8 mouse cellular contexts compared by ENCODE assay signal in genomic region chr8:124232280-124232600, GRCm38 (mm10). TPM values are rescaled to one million over a fixed set of nuclear protein-coding genes. Genes with fewer than 3 reads are reported as not detected.
DNase-seq lines count a peak whose midpoint lies in the region; ATAC-seq and TF ChIP-seq lines count a peak whose summit lies in the region.

No protein-coding gene starts in this region.

- peaks cover 2% of the 10 kb centered on the region for H3K4me1 ChIP-seq in heart, adult 2 months (ENCODE audit: control insufficient read depth, insufficient read depth, low read length)
- H3K4me1 ChIP-seq in E14TG2a.4 (replicated peaks; ENCODE audit: low read depth, low read length): peaks cover 67% of the 10 kb centered on the region
- H3K4me1 ChIP-seq in forebrain, postnatal 0 days (ENCODE audit: insufficient read depth): peaks cover 23% of the 10 kb centered on the region

- no peaks in the 10 kb centered on the region for H3K9me3 ChIP-seq in E14TG2a.4 (ENCODE audit: low read length)
- H3K9me3 ChIP-seq in forebrain, postnatal 0 days (ENCODE audit: low read length): no peaks in the 10 kb centered on the region

- H3K4me3 ChIP-seq in heart, adult 2 months: peak overlapping the region; percentile 99
- H3K4me3 ChIP-seq in E14TG2a.4 (replicated peaks; ENCODE audit: low read length) (peak overlapping the region; percentile 92), macrophage (ENCODE audit: inconsistent target) (peak overlapping the region; percentile 66)
- H3K4me3 ChIP-seq in forebrain, postnatal 0 days (ENCODE audit: low read depth, low read length): peak overlapping the region; percentile 89

- WGBS in heart, adult 2 months: 16% methylated on average over 18 of the region's 18 CpGs
- WGBS in forebrain, postnatal 0 days: 4% methylated on average over 18 of the region's 18 CpGs
- WGBS in macrophage (ENCODE audit: missing documents): 4% methylated on average over 18 of the region's 18 CpGs

- intact Hi-C loops in heart, adult 2 months (cut with DNase I): loop anchor here (2.0 to 5.0 kb wide), 3 partner anchors 25 to 210 kb away; partner anchors contain the start of genes Taf5l and Urb2

- H3K27me3 ChIP-seq in heart, adult 2 months (ENCODE audit: control insufficient read depth, insufficient read depth, low read length): no peaks in the 10 kb centered on the region
- peaks cover 23% of the 10 kb centered on the region for H3K27me3 ChIP-seq in E14TG2a.4 (ENCODE audit: insufficient read depth, low read length)
- no peaks in the 10 kb centered on the region for H3K27me3 ChIP-seq in forebrain, postnatal 0 days (ENCODE audit: insufficient read depth, low read length)

- peak overlapping the region; percentile 84 for H3K27ac ChIP-seq in heart, adult 2 months
- peak overlapping the region; percentile 16 for H3K27ac ChIP-seq in forebrain, postnatal 0 days (ENCODE audit: low read depth, low read length)
- peak overlapping the region; percentile 28; the same call in 1 of the 2 replicates for H3K27ac ChIP-seq in macrophage

- TF ChIP-seq POLR2A in heart, adult 2 months (IDR thresholded peaks at IDR 0.05; ENCODE audit: insufficient read depth, low read depth, low read length): no peak

- no peaks in the 10 kb centered on the region for H3K36me3 ChIP-seq in heart, adult 2 months (ENCODE audit: control insufficient read depth, insufficient read depth, low read length)
- H3K36me3 ChIP-seq in E14TG2a.4 (ENCODE audit: insufficient read depth, low read length) (peaks cover 3% of the 10 kb centered on the region; the same call in 1 of the 2 replicates), macrophage (ENCODE audit: inconsistent target) (no peaks in the 10 kb centered on the region)
- H3K36me3 ChIP-seq in forebrain, postnatal 0 days (ENCODE audit: insufficient read depth): no peaks in the 10 kb centered on the region

- H3K79me2 ChIP-seq in heart, adult 2 months (replicated peaks; ENCODE audit: control insufficient read depth, insufficient read depth, low read length): peaks cover 2% of the 10 kb centered on the region
- peaks cover 55% of the 10 kb centered on the region for H3K79me2 ChIP-seq in macrophage (ENCODE audit: inconsistent target)

- TF ChIP-seq EP300 in heart, adult 2 months (IDR thresholded peaks at IDR 0.05; ENCODE audit: insufficient read depth, low read depth, low read length): no peak

- peak overlapping the region; percentile 79 for H3K4me2 ChIP-seq in forebrain, postnatal 0 days (ENCODE audit: low read depth)

- H3K9ac ChIP-seq in heart, adult 2 months (ENCODE audit: low read depth, low read length): peak overlapping the region; percentile 97
- H3K9ac ChIP-seq in forebrain, postnatal 0 days: peak overlapping the region; percentile 73

- no peak for ATAC-seq in forebrain, postnatal 0 days

- no peak for TF ChIP-seq CTCF in heart, adult 2 months (IDR thresholded peaks at IDR 0.05)
- TF ChIP-seq CTCF in E14TG2a.4 (conservative IDR thresholded peaks at IDR 0.05; ENCODE audit: low read length): no peak
- no peak for TF ChIP-seq CTCF in forebrain, postnatal 0 days (IDR thresholded peaks at IDR 0.05; ENCODE audit: low read depth)

- no peak for DNase-seq in heart, adult 2 months
- DNase-seq in heart, adult 18-20 months: no peak
- DNase-seq in forebrain, postnatal 0 days: peak; percentile 27
- no peak for DNase-seq in frontal cortex, postnatal 36 days (ENCODE audit: low spot score in 2 of 2)
- DNase-seq in thymus, postnatal 4 days: no peak
- no peak for DNase-seq in cerebellum, postnatal 4 days (ENCODE audit: low spot score in 2 of 2)

RNA-seq across cellular contexts. Expression of gene Galnt2, which starts 1.0 kb away (rescaled TPM):
- 10 to 100 TPM; 35.2 to 42.9 TPM for total RNA-seq in heart, adult 2 months (2021)
- 3.7 and 8.8 TPM in 2 replicates for polyA plus RNA-seq in heart, adult 2 months (2012; rRNA removed)
- 10 to 100 TPM; 38.2 to 38.7 TPM for total RNA-seq in heart, adult 18-20 months (2021)
- 55.4 and 55.5 TPM in 2 replicates for total RNA-seq in forebrain, postnatal 0 days (2014; rRNA removed)
- 58.2 and 63.1 TPM in 2 replicates for polyA plus RNA-seq in forebrain, postnatal 0 days (2015; fragmentation: Nextera tagmentation; extraction: Ambion mirVana)
- total RNA-seq in macrophage (2018; cell fraction: chromatin; rRNA removed): 10 to 100 TPM in 24 of 26 experiments, 1 to 10 TPM in 2; 4.9 to 60.2 (median 43.4) TPM
- total RNA-seq in macrophage (2018; cell fraction: cytosol; rRNA removed): 10 to 100 TPM; 21.6 to 67.0 (median 54.9) TPM
- 100 to 1,000 TPM in 1 of 26 experiments, 10 to 100 TPM in 25; 18.9 to 105 (median 49.4) TPM for total RNA-seq in macrophage (2018; cell fraction: nucleus; rRNA removed)
- 17.5 to 77.0 TPM (median 62.9 TPM) in 3 replicates for polyA plus RNA-seq in macrophage (2018)

Comparison
In these comparisons a context has a peak if more than half of its experiments do, and no peak if none do; other contexts are left out.
1. H3K27ac ChIP-seq: peak in every context shown above with its lines; median percentile 84 in heart, adult 2 months; 28 in macrophage; 16 in forebrain, postnatal 0 days.